Mouse (Mus musculus) liver (tissue): ENCODE measurements at regions not wholly inside any gene's neighbourhood (a gene's known extent, or its start where the extent isn't known, plus 50 kb on each side); places are given as distances from the start of the nearest gene placed in this dataset.
A peak's percentile ranks its signal among the peaks of the same experiment; 100 is the strongest.

ENCODE experiments used
- DNase-seq: peaks from one replicate; pipeline ENCODE4 v3.0.0-alpha.2; 2020; ENCODE audit warnings: mixed read lengths

GRCm38 (mm10) chr9:24833766-24834165 lies 59.7 kb upstream of the Tbx20 start:
- no peak for DNase-seq

- peak; percentile 36 for DNase-seq
Measured at GRCm38 (mm10) chr9:24848210-24848609, 74.1 kb upstream of the Tbx20 start.

GRCm38 (mm10) chr9:24859459-24859858 lies 85.4 kb upstream of the Tbx20 start:
- DNase-seq = no peak

- DNase-seq = no peak
Measured at GRCm38 (mm10) chr9:24866390-24867173, 92.5 kb upstream of the Tbx20 start.

- no peak for DNase-seq
Measured at GRCm38 (mm10) chr9:24868746-24869145, 94.6 kb upstream of the Tbx20 start.

GRCm38 (mm10) chr9:24874434-24875143 lies 100.5 kb upstream of the Tbx20 start:
- no peak for DNase-seq

- no peak for DNase-seq
Measured at GRCm38 (mm10) chr9:24878384-24879174, 104.5 kb upstream of the Tbx20 start.

- no peak for DNase-seq
Measured at GRCm38 (mm10) chr9:24879662-24880061, 105.6 kb upstream of the Tbx20 start.

GRCm38 (mm10) chr9:24884011-24884410 lies 109.9 kb upstream of the Tbx20 start:
- no peak for DNase-seq

- no peak for DNase-seq
Measured at GRCm38 (mm10) chr9:24888282-24888681, 114.2 kb upstream of the Tbx20 start.

- peak; percentile 19 for DNase-seq
Measured at GRCm38 (mm10) chr9:24896498-24897261, 122.6 kb upstream of the Tbx20 start.

GRCm38 (mm10) chr9:24899206-24899928 lies 125.3 kb upstream of the Tbx20 start:
- no peak for DNase-seq

- DNase-seq = no peak
Measured at GRCm38 (mm10) chr9:24903706-24904105, 129.6 kb upstream of the Tbx20 start.

- no peak for DNase-seq
Measured at GRCm38 (mm10) chr9:24909086-24909979, 135.2 kb upstream of the Tbx20 start.

- peak; percentile 69 for DNase-seq
Measured at GRCm38 (mm10) chr9:24910738-24911137, 136.6 kb upstream of the Tbx20 start.

GRCm38 (mm10) chr9:24920031-24920445 lies 145.9 kb upstream of the Tbx20 start:
- DNase-seq = no peak

- DNase-seq = no peak
Measured at GRCm38 (mm10) chr9:24922051-24922860, 148.2 kb upstream of the Tbx20 start.

- DNase-seq = no peak
Measured at GRCm38 (mm10) chr9:24923514-24923913, 149.4 kb upstream of the Tbx20 start.

- DNase-seq = no peak
Measured at GRCm38 (mm10) chr9:24937731-24938130, 151.5 kb upstream of the Gm10181 start.

- DNase-seq = no peak
Measured at GRCm38 (mm10) chr9:24942943-24943342, 146.3 kb upstream of the Gm10181 start.
